Mouse (Mus musculus) megakaryocyte, embryonic 14.5 days (primary cell): ENCODE measurements around the gene Lrrc74b.

Experiments
- FLI1 ChIP-seq: IDR thresholded peaks from 2 replicates; pipeline ENCODE4 v1.6.1; 2012; ENCODE audit warnings: low read length, inconsistent platforms, mixed read lengths
- GATA1 ChIP-seq: IDR thresholded peaks from 3 replicates; pipeline ENCODE4 v1.6.1; 2012; ENCODE audit warnings: mixed read lengths, low read length, inconsistent platforms, borderline replicate concordance

DNA sequence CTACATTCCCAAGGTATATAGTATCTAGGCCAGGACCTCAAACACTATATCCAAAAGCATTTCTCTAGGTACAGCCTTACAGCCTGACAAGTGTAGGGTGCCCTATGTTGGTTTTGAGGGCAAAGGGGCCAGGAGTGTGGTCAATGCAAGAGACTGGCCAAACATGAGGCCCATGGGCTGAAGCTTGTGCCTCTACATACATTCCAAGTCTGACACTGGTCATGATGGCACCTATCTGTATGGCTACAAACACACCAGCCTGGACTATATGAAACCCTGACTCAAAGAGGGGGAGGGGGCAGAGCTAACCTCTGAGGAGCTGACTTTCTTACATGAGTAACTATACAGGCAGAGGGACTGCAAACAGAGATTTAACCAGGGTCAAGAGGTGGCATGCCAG, 33.4 kb downstream of the Lrrc74b start:
- no peak for TF ChIP-seq GATA1
- no peak for TF ChIP-seq FLI1
